Mouse (Mus musculus) forelimb bud, embryonic 11.5 days (tissue): ENCODE data around the gene Nacad.

Experiments
- DNase-seq: peaks from one replicate; pipeline ENCODE4 v3.0.0-alpha.2; 2012; ENCODE audit warnings: low read depth, low spot score

Gene Nacad

GRCm38 (mm10) chr11:6581560-6581959, 24.3 kb downstream of the Nacad start:
- DNase-seq: no peak

- no peak for DNase-seq
These were observed 25.6 kb downstream of the Nacad start for GRCm38 (mm10) chr11:6580065-6580750.

GRCm38 (mm10) chr11:6579361-6579760, 26.5 kb downstream of the Nacad start:
- no peak for DNase-seq

GRCm38 (mm10) chr11:6576151-6576550, 29.7 kb downstream of the Nacad start:
- DNase-seq: no peak

- DNase-seq: no peak
These were observed 36.5 kb downstream of the Nacad start for GRCm38 (mm10) chr11:6569410-6569777.

- no peak for DNase-seq
These were observed 37.1 kb downstream of the Nacad start for GRCm38 (mm10) chr11:6568584-6569409.

- DNase-seq: no peak
These were observed 37.9 kb downstream of the Nacad start for GRCm38 (mm10) chr11:6567951-6568350.

- DNase-seq: no peak
These were observed 39.4 kb downstream of the Nacad start for GRCm38 (mm10) chr11:6566496-6566895.

- no peak for DNase-seq
These were observed 42.7 kb downstream of the Nacad start for GRCm38 (mm10) chr11:6563201-6563600.

- no peak for DNase-seq
These were observed 43.5 kb downstream of the Nacad start for GRCm38 (mm10) chr11:6562359-6562758.

- DNase-seq: no peak
These were observed 44.4 kb downstream of the Nacad start for GRCm38 (mm10) chr11:6561474-6561873.

GRCm38 (mm10) chr11:6560655-6561360, 45.0 kb downstream of the Nacad start:
- no peak for DNase-seq

GRCm38 (mm10) chr11:6559996-6560395, 45.9 kb downstream of the Nacad start:
- DNase-seq: no peak

GRCm38 (mm10) chr11:6558234-6558633, 47.6 kb downstream of the Nacad start:
- no peak for DNase-seq

GRCm38 (mm10) chr11:6550201-6550600, 55.7 kb downstream of the Nacad start:
- no peak for DNase-seq

- DNase-seq: no peak
These were observed 56.1 kb downstream of the Nacad start for GRCm38 (mm10) chr11:6549770-6550169.
